Mouse (Mus musculus) layer of hippocampus, postnatal 36 days (tissue): ENCODE results near the gene Actr5. TPM values are rescaled to one million over a fixed set of nuclear protein-coding genes. Genes with fewer than 3 reads are reported as not detected.

Source experiments
- DNase-seq, 2 experiments: peaks; one replicate each; pipeline ENCODE4 v3.0.0; 2022
- total RNA-seq, 2 experiments: library from RNA; stranded (reverse); gene quantifications; 2 replicates each; pipeline ENCODE4 v1.2.3; 2021

The Actr5 gene
- total RNA-seq, 2 experiments from 2014 or later, result 9.9 to 13.1 TPM

DNA sequence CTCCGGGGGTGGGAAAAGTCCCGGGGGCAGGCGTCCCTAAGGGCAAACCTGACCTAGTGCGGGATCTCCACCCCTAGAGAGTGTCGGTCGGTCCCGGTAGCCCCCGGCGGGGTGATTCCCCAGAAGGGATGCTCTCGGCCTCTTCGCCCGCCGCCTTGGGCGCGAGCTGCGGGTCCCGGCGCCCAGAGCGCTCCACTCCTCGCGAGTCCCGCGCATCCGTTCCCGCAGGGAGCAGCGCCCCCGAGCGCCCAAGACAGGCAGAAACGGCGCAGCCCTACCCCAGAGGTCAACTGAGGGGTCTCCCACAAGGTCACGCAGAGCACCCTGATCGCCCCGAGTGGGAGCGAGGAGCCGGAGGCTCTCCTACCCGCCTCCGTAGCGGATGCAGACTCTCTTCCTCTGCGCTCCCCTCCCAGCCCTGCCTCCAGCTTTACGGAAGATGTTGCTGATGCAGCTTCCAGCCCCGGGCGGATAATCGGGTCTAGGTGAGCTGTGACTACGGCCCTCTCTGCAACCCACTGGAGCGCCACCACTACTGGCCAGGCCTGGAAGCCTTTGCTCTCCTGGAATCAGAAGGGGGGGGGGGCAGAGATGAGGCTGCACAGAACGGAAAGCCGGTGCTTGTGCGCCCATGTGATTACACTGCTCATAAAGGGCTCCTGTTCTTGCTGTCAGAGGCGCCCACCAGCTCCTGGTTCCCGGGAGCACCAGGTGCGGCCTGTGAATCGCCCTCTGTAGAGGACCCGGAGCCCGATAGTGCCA is 43.2 kb downstream of the Actr5 start:
- DNase-seq, result peak; percentile 60 to 66

DNA sequence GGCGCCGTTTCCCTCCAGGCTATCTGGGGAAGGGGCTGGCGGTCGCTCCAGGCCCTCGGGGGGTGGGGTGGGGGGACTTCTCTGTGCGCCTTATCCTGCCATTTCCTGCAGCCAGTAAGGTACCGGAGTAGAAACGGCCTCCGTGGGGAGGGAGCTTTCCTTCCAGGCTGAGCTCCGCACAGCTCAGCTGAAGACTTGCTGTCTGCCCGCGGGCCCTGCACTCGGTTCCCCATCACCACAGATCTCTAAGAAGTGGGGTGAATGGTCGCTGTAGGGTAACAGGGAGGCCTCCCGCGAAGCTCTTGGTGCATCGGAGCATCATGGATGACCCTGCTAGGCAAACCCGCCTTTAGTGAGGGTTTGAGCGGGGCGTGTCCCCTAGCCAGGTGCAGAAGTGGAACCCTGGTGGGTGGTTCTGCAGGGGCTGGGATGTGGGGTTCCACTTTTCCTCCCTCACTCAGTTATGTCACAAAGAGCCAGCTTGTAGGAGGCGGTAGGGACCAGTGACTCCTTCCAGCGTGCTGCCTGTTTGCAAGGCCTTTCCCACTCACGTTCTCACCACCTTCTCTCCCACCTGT is 43.8 kb downstream of the Actr5 start:
- DNase-seq, result peak in 1 of 2 experiments; percentile 38

DNA sequence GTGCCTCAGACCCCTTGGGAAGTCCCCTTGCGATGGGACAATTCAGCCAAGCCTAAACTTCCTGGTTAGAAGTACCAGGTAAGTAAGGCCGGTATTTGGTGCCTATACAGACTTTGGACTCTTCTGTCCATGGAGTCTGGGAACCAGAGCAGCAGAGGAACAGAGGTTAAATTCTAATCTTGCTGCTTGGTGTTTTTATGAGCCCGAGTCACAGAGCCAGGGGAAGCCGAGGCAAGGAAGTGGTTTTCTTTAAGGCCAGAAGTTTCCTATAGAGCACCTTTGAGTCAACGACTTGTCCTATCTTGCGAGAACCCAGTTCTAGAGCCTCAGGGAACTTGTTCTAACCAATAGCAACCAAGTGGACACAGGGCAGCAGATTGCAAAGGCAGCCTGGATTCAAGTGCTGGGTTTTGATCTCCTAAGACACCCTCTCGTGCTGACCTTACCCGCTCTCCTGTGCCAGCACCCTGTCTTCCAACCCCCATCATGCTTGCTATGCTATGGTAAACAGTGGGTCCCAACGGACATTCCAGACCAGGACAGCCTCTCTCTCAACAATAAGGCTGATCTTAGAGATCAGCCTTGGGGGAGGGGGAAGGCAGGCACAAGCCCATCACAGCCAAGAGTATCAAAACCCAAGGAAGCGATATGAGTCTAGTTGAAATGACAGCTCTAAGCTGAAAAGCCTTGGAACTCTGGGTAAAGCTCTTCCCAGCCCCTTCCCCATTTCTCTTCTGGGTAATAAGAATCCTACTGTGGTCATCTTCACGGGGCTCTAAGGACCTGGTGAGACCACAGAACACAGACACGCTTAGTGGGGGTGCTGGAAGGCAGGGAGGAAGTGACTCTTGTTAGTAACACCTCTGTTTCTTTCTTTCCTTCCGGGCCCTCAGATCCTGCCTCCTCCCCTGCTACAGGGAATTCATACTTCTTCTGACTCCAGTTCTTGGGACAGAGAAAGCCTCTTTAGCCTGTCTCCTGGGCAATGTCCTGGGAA is 44.8 kb downstream of the Actr5 start:
- no peak for DNase-seq

DNA sequence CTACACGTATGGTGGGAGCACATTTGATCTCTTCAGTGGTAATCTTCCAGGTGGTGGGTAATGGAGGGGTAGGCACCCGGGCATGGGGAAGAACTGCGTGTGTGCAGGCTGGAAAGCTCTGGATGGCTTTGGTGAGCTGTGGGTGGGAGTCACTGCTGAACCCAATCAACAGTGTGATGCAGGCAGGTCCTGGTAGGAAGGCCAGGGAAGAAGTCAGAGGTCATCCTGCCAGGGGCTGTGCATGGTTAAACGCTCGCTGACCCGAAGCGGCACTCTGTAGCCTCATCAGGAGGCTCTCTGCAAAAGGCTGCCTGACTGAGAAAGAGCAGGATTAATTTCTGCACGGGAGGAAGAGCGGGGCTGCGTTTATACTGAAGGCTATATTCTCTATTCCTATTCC is 45.9 kb downstream of the Actr5 start:
- DNase-seq, result no peak

DNA sequence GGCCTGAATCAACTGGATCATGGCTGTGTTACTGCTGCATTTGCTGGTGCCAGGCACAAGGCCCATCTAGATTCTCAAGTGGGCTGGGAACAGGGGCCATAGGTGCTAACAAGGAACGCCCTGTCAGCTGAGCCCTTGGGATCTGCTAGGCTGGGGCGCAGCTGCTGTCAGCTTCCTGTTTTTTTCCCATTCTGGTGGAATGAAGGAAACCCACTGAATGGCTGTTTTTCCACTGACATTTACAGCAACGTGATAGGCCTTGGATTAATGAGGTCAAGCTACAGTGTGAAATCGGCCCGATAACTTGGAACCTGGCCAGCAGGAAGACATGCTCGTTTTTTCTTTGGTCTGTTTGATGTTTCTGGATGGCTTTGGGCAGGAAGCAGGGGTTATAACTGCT is 48.1 kb downstream of the Actr5 start:
- no peak for DNase-seq

DNA sequence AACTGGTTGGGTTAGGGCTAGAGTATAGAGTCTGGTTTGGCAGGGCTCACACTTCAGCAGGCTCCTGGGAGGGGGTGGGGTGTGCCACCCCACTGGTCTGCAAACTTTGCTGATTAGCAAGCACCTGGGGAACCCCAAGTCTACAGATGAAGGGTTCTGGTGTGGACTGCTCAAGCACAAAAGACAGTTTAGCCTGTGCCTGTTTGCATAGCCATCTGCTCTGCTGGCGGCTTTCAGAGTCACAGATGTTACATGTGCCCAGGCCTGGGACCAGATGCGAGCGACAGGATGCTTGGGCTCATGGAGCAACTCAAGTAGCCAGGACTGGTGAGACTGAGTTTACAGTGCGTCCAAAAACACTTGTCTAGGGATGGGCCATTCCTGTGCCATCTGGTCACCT is 48.8 kb downstream of the Actr5 start:
- DNase-seq, result peak in 1 of 2 experiments; percentile 54

DNA sequence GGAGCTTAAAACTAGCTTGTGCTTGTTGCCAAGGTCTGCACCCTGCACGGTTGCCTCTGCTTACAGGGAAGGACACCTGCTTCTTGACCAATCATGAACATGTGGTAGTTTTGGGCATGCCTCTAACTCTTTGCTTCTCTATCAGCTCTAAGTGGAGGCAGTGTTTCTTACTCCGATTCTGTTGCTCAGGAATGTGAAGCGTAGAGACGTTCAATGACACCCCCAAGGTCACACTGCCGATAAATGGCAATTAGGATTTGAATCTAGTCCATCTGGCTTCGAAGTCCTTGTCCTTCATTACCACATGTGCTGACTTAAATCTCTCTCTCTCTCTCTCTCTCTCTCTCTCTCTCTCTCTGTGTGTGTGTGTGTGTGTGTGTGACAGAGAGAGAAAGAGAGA is 49.4 kb downstream of the Actr5 start:
- DNase-seq, result no peak

DNA sequence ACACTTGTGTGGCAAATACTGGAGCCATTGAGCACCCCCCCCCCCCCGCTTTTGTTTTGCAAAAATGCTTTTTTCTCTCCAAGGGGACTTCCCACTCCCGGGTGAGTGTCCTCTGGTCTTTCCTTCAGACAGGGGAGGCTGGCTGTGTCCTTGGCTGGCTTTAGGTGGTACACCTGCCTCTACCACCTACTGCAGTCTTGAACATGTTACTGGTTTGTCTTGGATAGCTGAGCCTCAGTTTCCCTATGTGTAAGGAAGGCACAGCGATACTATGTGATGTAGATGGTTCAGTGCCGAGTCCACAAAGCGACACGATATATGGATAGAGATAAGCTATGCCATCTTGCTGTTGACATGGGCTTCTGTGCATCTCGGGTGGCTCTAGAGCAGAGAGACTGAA is 50.1 kb downstream of the Actr5 start:
- DNase-seq, result no peak

DNA sequence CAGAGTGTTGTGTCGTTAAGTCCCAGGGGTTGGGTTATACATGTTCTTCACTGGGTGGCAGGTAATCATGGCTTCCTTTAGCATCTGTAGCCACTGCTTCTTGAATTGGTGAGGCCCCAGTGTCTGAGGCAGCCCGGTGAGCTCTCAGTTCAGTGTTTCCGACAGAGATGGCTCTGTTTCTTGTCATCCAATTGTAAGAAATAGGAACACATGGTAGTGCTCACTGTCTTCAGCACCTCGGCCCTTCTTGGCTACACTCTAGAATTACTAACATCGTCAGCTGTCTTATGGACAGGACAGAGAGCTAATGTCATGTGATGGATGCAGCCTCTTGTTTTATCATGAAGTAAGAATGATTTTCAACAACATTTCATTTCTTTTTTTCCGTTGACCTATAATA is 50.5 kb downstream of the Actr5 start:
- no peak for DNase-seq

DNA sequence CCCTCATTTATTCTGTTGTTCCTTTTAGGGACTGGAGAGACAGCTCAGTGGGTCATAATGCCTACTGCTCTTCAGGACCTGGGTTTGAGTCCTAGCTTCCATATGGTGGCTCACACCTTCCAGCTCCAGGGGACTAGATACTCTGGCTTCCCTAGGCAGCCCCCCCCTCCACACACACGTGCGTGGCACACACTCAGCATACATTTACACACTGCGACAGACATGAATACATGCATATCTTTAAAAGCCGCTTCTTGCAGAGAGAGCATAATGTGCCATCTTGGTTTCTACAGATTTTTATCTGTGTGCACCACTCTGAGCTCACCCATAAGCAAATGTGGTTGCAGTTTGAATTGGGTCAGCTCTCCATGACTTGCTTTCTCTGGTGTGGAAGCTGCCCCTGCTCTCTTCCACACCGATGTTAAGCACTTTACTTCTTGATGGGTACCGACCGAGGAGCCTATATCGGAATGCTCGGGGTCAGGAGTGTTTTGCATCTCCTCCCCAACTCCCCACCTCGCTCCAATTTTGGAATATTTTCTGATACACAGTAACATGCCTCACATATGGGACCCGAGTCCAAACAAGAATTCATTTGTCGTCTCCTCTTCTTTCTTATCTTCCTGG is 51.3 kb downstream of the Actr5 start:
- DNase-seq, result no peak

DNA sequence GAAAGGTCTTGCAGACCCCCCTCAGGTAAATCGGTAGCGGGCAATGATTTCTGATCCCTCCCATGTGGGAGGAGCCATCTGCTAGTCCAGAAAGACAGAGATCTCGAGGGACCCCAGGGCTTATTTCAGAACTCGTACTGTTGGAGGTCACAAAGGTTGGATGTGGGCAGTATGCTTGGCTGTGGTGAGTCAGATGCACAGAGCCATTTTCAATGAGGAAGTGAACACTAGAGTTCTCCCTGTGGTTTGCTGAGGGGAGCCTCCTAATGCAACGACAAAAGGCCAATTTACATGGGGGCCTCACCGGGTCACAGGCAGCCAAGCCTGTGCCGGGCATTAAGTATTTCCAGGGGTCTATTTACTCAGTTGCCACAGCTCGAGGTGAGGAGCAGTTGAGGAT is 53.3 kb downstream of the Actr5 start:
- DNase-seq, result no peak

DNA sequence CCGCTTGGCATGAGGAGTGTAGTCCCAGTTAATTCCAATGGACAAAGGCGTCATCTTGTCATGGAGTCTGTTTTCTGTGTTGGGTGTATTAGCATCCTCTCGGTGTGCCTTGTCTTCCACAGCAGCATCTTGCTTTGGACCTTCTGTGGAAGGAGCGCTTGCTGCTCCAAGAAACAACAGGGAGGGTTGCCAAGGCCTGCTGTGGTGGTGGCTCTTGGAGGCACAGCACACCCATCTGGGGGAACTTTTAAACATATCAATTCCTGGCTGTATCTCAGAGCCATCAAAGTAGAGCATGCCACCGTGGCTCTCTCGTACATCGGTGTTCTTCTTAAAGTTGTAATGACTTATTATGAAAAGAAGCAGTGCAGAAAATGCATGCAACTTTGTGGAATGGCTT is 54.4 kb downstream of the Actr5 start:
- no peak for DNase-seq

DNA sequence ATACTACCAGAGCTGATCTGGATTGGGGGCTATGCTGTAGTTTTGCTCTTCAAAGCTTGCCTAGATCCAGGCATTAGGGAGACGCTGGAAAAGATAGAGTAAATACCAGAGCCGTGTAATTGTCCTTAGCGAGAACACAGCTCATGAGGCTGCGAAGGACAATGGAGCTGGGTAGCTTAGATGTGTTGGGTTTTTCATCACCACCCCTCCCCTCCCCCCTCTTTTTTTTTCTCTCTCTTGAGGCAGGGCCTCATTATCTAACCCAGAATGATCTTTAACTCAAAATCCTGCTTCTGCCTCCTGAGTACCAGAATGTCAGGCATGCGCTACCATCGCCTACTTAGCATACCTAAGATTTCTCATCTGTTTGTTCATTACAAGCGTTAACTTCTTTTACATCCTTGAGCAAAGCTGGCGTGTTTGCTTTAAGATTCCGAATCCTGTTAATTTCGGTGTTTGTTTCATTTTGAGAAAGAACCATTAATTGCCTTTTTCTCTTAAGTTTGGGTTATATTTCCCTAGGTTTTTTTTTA is 55.7 kb downstream of the Actr5 start:
- DNase-seq, result no peak

DNA sequence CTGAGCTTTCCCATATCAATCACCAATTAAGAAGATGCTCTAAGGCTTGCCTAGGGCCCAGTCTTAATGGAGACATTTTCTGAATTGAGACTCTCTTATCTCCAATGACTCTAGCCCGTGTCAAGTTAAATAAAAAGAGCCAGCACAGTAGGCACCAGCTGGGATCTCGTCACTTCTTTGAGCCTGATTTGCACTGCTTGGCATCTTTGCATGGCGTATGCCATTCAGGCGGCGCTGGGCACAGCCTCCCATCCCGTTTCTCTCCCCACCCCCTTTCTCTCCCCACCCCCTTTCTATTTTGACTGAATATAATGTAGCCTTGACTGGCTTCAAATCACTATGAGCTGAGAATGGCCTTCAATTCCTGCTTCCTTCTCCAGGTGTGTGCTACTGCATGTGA is 57.0 kb downstream of the Actr5 start:
- DNase-seq, result no peak

DNA sequence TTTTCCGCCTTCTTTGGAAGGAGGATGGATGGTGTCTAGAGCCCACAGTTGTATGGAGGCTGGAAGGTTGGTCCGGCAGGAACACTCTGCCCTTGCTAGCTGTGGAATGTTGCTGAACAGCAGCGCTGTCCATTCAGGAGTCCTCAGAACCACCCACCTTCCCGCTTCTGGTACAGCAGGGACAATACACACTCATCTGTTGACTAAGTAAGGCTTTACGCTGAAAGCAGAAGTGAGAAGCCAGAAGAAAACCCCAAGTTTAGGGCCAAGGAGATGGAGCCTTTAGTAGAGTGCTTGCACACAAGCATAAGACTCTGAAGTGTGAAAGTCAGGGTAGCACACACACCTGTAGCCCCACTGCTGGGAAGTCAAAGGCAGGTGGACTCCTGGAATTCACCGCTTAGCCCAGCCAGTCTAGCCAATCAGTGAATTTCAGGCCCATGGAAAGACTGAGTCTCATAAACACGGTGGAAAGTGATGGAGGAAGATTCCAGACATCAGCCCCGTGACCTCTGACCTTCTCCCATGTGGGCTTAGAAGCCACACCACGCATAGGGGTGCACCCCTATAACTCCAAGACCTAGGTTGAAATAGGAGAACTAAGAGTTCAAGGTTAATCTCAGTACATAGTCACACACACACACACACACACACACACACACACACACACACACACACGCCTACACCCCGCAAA is 57.8 kb downstream of the Actr5 start:
- DNase-seq, result no peak

DNA sequence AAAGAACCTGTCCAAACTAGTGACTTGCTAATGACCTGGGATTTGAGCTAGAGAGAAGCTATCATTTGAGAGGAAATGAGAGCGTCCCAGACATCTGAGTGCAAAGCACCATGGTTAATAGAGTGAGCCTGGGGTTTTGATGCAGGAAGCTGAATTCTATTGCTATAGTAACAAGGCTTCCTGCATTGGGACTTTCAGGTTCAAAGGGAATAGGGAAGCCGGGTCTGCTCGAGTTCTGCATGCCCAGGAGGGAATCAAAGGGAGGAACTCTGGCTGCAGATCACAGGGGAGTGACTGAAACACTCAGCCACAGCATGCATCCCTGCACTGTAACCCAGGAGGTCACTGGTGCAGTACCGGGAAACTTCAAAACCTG is 58.3 kb downstream of the Actr5 start:
- no peak for DNase-seq

DNA sequence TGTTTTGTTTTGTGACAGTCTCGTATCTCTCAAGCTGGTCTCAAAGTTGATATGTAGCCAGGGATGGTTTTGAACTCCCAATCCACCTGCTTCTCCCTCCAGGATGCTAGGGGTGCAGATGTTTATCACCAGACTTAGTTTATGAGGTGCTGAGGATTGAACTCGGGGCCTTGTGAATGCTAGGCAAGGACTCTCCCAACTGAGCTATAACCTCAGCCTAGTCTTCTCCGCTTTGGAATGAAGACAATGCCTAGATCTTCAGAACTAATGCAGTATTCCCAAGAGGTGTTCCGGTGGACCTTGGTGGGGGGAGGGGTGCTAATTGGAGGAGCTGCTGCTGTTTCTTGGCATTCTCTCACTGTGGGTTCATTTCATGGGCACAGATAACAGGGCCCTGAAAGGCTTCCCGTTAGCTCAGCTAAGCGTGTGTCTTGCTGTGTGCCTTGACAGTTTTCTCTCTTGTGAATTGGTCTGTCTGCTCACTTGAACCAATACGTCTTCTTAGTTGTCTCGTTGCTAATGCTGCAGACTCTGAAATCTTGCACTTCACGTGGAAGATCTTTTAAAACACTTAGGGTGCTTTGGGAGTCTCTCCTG is 59.7 kb downstream of the Actr5 start:
- DNase-seq, result no peak

DNA sequence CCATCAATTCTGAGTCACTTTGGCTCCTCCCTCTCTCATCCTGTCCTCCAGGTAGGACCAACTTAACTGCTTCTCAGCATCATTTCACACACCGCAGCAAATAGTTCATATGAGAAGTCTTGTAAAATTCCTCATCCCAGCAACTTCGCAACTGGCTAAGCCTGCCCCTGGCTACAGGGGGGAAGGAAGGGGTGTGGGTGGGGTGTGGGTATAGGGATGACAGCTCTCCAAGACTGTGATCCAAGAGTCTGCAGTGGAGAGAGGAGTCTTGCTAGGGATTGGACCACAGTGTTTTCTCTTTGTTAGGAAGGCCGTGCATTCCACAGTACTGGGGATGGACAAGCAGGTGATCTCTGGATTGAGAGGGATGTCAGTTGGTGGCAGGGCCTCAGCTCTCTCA is 60.2 kb downstream of the Actr5 start:
- no peak for DNase-seq

DNA sequence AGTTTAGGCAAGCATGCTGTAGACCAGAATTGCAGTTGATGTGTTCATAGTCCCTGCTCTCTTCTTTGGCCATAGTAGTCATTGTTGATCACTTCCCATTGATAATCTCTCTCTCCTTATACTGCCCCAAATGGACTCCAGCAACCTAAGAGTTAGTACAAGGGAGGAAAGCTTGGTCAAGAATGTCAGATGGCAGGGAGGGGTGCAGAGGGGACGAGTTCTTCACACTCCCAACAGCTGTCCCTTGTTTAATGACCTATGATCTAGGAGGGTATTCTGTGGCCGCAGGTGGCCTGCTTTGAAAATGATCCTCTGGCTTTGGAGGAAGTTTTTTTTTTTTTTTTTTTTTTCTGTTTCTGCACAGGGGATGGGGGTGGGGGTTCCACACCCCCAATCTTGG is 61.7 kb downstream of the Actr5 start:
- DNase-seq, result no peak

DNA sequence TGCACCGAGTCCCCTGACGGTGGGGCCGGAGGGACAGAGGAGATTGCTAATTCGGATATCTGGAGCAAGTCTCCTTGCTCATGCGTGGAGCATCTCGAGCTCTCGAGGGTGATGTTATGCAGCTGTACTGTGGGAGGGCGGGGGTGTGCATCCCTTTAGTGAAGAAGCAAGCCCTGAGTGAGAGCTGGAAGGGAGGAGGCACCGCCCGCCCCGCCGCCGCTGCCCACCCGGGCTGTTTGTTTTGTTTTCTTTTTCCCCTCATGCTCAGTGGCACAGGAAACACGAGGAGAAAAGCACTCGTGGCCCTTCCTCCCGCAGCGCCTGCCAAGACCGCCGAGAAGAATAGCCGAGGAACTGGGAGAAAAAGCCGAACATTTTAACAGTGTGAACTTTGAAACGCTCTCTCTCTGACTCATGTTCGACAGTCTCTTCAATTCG is 63.1 kb downstream of the Actr5 start:
- peak; percentile 59 to 67 for DNase-seq
